7 mouse cellular contexts compared by ENCODE assay signal in genomic region chr14:46787454-46787786, GRCm38 (mm10). TPM values are rescaled to one million over a fixed set of nuclear protein-coding genes. Genes with fewer than 3 reads are reported as not detected.
DNase-seq lines count a peak whose midpoint lies in the region; ATAC-seq and TF ChIP-seq lines count a peak whose summit lies in the region.

No protein-coding gene starts in this region.

- H3K27me3 ChIP-seq in lung, postnatal 0 days (replicated peaks; ENCODE audit: insufficient read depth, low read length) = no peaks in the 10 kb centered on the region
- H3K27me3 ChIP-seq in embryonic facial prominence, embryonic 13.5 days = no peaks in the 10 kb centered on the region
- no peaks in the 10 kb centered on the region for H3K27me3 ChIP-seq in intestine, embryonic 14.5 days (replicated peaks; ENCODE audit: control insufficient read depth, insufficient read depth, low read length)
- H3K27me3 ChIP-seq in neural tube, embryonic 13.5 days = no peaks in the 10 kb centered on the region

- no peaks in the 10 kb centered on the region; the same call in 1 of the 2 replicates for H3K36me3 ChIP-seq in lung, postnatal 0 days (ENCODE audit: insufficient read depth, low read length)
- H3K36me3 ChIP-seq in embryonic facial prominence, embryonic 13.5 days = peaks cover 7% of the 10 kb centered on the region; the same call in 1 of the 2 replicates
- peaks cover 11% of the 10 kb centered on the region for H3K36me3 ChIP-seq in intestine, embryonic 14.5 days (ENCODE audit: control insufficient read depth, insufficient read depth, low read length)
- peaks cover 13% of the 10 kb centered on the region for H3K36me3 ChIP-seq in neural tube, embryonic 13.5 days

- TF ChIP-seq EP300 in lung, postnatal 0 days (IDR thresholded peaks at IDR 0.05) = no peak

- H3K9ac ChIP-seq in lung, postnatal 0 days (replicated peaks; ENCODE audit: low read depth) = peak overlapping the region; percentile 94
- peak overlapping the region; percentile 98 for H3K9ac ChIP-seq in embryonic facial prominence, embryonic 13.5 days
- peak overlapping the region; percentile 97 for H3K9ac ChIP-seq in intestine, embryonic 14.5 days (ENCODE audit: low read length)
- H3K9ac ChIP-seq in neural tube, embryonic 13.5 days = peak overlapping the region; percentile 93

- no peaks in the 10 kb centered on the region for H3K9me3 ChIP-seq in lung, postnatal 0 days (ENCODE audit: low read length)
- no peaks in the 10 kb centered on the region for H3K9me3 ChIP-seq in embryonic facial prominence, embryonic 13.5 days
- H3K9me3 ChIP-seq in intestine, embryonic 14.5 days (ENCODE audit: control insufficient read depth, low read length) = no peaks in the 10 kb centered on the region
- H3K9me3 ChIP-seq in neural tube, embryonic 13.5 days = no peaks in the 10 kb centered on the region

- H3K4me2 ChIP-seq in lung, postnatal 0 days (replicated peaks; ENCODE audit: low read depth, low read length) = peak overlapping the region; percentile 73
- peak overlapping the region; percentile 77 for H3K4me2 ChIP-seq in embryonic facial prominence, embryonic 13.5 days
- peak overlapping the region; percentile 84 for H3K4me2 ChIP-seq in intestine, embryonic 14.5 days (ENCODE audit: low read length)
- peak overlapping the region; percentile 72 for H3K4me2 ChIP-seq in neural tube, embryonic 13.5 days

- DNase-seq in lung, postnatal 0 days (ENCODE audit: low spot score) = peak; percentile 42
- no peak for DNase-seq in lung, postnatal 25 days (ENCODE audit: low spot score)
- no peak for DNase-seq in intestine, embryonic 14.5 days (ENCODE audit: low spot score)
- no peak for DNase-seq in spleen, postnatal 14 days (ENCODE audit: low spot score in 2 of 2)

- TF ChIP-seq CTCF in lung, postnatal 0 days (IDR thresholded peaks at IDR 0.05) = no peak

- H3K4me1 ChIP-seq in lung, postnatal 0 days (ENCODE audit: insufficient read depth, low read depth, low read length) = peaks cover 8% of the 10 kb centered on the region; the same call in 1 of the 2 replicates
- H3K4me1 ChIP-seq in embryonic facial prominence, embryonic 13.5 days = peaks cover 34% of the 10 kb centered on the region
- peaks cover 10% of the 10 kb centered on the region for H3K4me1 ChIP-seq in intestine, embryonic 14.5 days (replicated peaks; ENCODE audit: control insufficient read depth, insufficient read depth, low read length)
- H3K4me1 ChIP-seq in neural tube, embryonic 13.5 days (replicated peaks) = peaks cover 29% of the 10 kb centered on the region

- H3K4me3 ChIP-seq in lung, postnatal 0 days (ENCODE audit: low read depth, low read length) = peak overlapping the region; percentile 96
- peak overlapping the region; percentile 95 for H3K4me3 ChIP-seq in embryonic facial prominence, embryonic 13.5 days
- H3K4me3 ChIP-seq in intestine, embryonic 14.5 days (ENCODE audit: low read depth, low read length) = peak overlapping the region; percentile 95
- peak overlapping the region; percentile 65 for H3K4me3 ChIP-seq in neural tube, embryonic 13.5 days

- peak overlapping the region; percentile 95 for H3K27ac ChIP-seq in lung, postnatal 0 days (ENCODE audit: low read length)
- H3K27ac ChIP-seq in embryonic facial prominence, embryonic 13.5 days = peak overlapping the region; percentile 99
- peak overlapping the region; percentile 97 for H3K27ac ChIP-seq in intestine, embryonic 14.5 days (ENCODE audit: low read depth)
- H3K27ac ChIP-seq in neural tube, embryonic 13.5 days (replicated peaks) = peak overlapping the region; percentile 96

- under 1% methylated on average over 11 of the region's 11 CpGs for WGBS in lung, postnatal 0 days
- WGBS in embryonic facial prominence, embryonic 13.5 days = under 1% methylated on average over 11 of the region's 11 CpGs
- WGBS in intestine, embryonic 14.5 days = 0% methylated on average over 11 of the region's 11 CpGs
- WGBS in neural tube, embryonic 13.5 days = under 1% methylated on average over 11 of the region's 11 CpGs

- no peak for ATAC-seq in lung, postnatal 0 days
- 0 out of 2 replicates have a peak, but pooled peaks have one; percentile 11 for ATAC-seq in embryonic facial prominence, embryonic 13.5 days (ENCODE audit: insufficient number of reproducible peaks, insufficient read depth, low FRiP score, low TSS enrichment, low read depth)
- peak; percentile 6; the same call in 1 of the 2 replicates for ATAC-seq in intestine, embryonic 14.5 days (replicated peaks; ENCODE audit: low FRiP score, low TSS enrichment, low read depth)
- no peak for ATAC-seq in neural tube, embryonic 13.5 days (ENCODE audit: low read depth)
- ATAC-seq in inflammation-experienced regulatory T-cells, adult 6 months = no peak

RNA-seq across cellular contexts. Expression of gene Cnih1, which starts 0.8 kb away (rescaled TPM):
- 133 and 137 TPM in 2 replicates for polyA plus RNA-seq in lung, postnatal 0 days (2015; fragmentation: Nextera tagmentation; extraction: Ambion mirVana)
- polyA plus RNA-seq in embryonic facial prominence, embryonic 13.5 days (2015; fragmentation: Nextera tagmentation; extraction: Ambion mirVana) = 196 and 198 TPM in 2 replicates
- polyA plus RNA-seq in intestine, embryonic 14.5 days (2014; fragmentation: Nextera tagmentation; extraction: Ambion mirVana) = 207 and 215 TPM in 2 replicates
- polyA plus RNA-seq in neural tube, embryonic 13.5 days (2015; fragmentation: Nextera tagmentation; extraction: Ambion mirVana) = 220 and 232 TPM in 2 replicates
- 10 to 100 TPM; 68.7 to 99.0 (median 71.8) TPM for polyA plus RNA-seq in inflammation-experienced regulatory T-cells, adult 6 months (2017; shearing (Covaris generic))

RNA-seq across cellular contexts. Expression of gene Cdkn3, which starts 27.1 kb away (rescaled TPM):
- polyA plus RNA-seq in lung, postnatal 0 days (2015; fragmentation: Nextera tagmentation; extraction: Ambion mirVana) = 5.2 and 8.2 TPM in 2 replicates
- polyA plus RNA-seq in embryonic facial prominence, embryonic 13.5 days (2015; fragmentation: Nextera tagmentation; extraction: Ambion mirVana) = 45.6 and 51.3 TPM in 2 replicates
- 53.1 and 53.3 TPM in 2 replicates for polyA plus RNA-seq in intestine, embryonic 14.5 days (2014; fragmentation: Nextera tagmentation; extraction: Ambion mirVana)
- 14.2 and 16.2 TPM in 2 replicates for polyA plus RNA-seq in neural tube, embryonic 13.5 days (2015; fragmentation: Nextera tagmentation; extraction: Ambion mirVana)
- polyA plus RNA-seq in inflammation-experienced regulatory T-cells, adult 6 months (2017; shearing (Covaris generic)) = 10 to 100 TPM in 1 of 3 experiments, 1 to 10 TPM in 2; 5.0 to 73.4 (median 7.6) TPM

RNA-seq across cellular contexts. Expression of gene Gmfb, which starts 34.6 kb away (rescaled TPM):
- 42.1 and 47.8 TPM in 2 replicates for polyA plus RNA-seq in lung, postnatal 0 days (2015; fragmentation: Nextera tagmentation; extraction: Ambion mirVana)
- polyA plus RNA-seq in embryonic facial prominence, embryonic 13.5 days (2015; fragmentation: Nextera tagmentation; extraction: Ambion mirVana) = 70.9 and 83.4 TPM in 2 replicates
- 58.5 and 66.5 TPM in 2 replicates for polyA plus RNA-seq in intestine, embryonic 14.5 days (2014; fragmentation: Nextera tagmentation; extraction: Ambion mirVana)
- polyA plus RNA-seq in neural tube, embryonic 13.5 days (2015; fragmentation: Nextera tagmentation; extraction: Ambion mirVana) = 100 and 110 TPM in 2 replicates
- polyA plus RNA-seq in inflammation-experienced regulatory T-cells, adult 6 months (2017; shearing (Covaris generic)) = 100 to 1,000 TPM in 1 of 3 experiments, 10 to 100 TPM in 2; 93.1 to 115 (median 98.6) TPM

RNA-seq across cellular contexts. Expression of gene Cgrrf1, which starts 44.5 kb away (rescaled TPM):
- 54.6 and 54.8 TPM in 2 replicates for polyA plus RNA-seq in lung, postnatal 0 days (2015; fragmentation: Nextera tagmentation; extraction: Ambion mirVana)
- 20.1 and 23.5 TPM in 2 replicates for polyA plus RNA-seq in embryonic facial prominence, embryonic 13.5 days (2015; fragmentation: Nextera tagmentation; extraction: Ambion mirVana)
- 25.3 and 28.6 TPM in 2 replicates for polyA plus RNA-seq in intestine, embryonic 14.5 days (2014; fragmentation: Nextera tagmentation; extraction: Ambion mirVana)
- polyA plus RNA-seq in neural tube, embryonic 13.5 days (2015; fragmentation: Nextera tagmentation; extraction: Ambion mirVana) = 22.2 and 24.4 TPM in 2 replicates
- 10 to 100 TPM in 2 of 3 experiments, 1 to 10 TPM in 1; 8.2 to 12.2 (median 11.3) TPM for polyA plus RNA-seq in inflammation-experienced regulatory T-cells, adult 6 months (2017; shearing (Covaris generic))

Comparison
In these comparisons a context has a peak if more than half of its experiments do, and no peak if none do; other contexts are left out.
1. ATAC-seq: peak in embryonic facial prominence, embryonic 13.5 days (single experiment) and intestine, embryonic 14.5 days (single experiment); none in lung, postnatal 0 days (single experiment), neural tube, embryonic 13.5 days (single experiment) and inflammation-experienced regulatory T-cells, adult 6 months (single experiment).
2. Peak in every context shown above with its lines, with median percentiles within 50 percentile points of each other: H3K27ac ChIP-seq, H3K4me2 ChIP-seq, H3K4me3 ChIP-seq and H3K9ac ChIP-seq.